Mouse (Mus musculus): Measurements from ENCODE around the gene Ccdc80.

The Ccdc80 gene

DNA sequence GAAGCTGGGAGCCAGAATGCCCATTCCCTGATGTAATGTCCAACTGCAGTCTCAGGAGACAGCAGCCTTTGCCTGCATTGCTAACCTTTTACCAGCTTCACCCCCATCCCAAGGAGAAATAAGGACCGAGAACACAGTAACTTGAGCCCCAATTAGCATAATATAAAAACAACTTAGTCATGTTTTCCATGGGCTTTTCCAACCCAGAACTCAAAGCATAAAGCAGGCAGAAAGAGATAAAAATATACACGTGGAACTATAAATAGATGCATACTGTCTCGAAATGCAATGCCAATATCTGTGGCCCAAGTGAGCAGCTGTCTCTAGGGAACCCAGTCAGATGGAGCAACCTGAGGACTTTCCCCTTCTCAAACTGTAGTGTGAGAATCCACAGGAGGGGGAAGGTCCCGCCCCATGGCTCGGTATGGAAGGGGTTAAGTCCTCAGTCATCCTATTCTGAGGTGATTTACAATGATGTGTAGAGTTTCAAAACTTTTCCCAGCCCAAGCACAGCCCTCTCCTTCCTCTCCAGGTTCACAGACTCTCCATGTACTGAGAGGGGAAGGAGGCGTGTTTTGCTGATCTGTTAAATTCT, at the start of gene Ccdc80:
Gene Ccdc80 (plus strand): TSS at position 266 of the 595 bp plus-strand sequence.
- no peak for DNase-seq

DNA sequence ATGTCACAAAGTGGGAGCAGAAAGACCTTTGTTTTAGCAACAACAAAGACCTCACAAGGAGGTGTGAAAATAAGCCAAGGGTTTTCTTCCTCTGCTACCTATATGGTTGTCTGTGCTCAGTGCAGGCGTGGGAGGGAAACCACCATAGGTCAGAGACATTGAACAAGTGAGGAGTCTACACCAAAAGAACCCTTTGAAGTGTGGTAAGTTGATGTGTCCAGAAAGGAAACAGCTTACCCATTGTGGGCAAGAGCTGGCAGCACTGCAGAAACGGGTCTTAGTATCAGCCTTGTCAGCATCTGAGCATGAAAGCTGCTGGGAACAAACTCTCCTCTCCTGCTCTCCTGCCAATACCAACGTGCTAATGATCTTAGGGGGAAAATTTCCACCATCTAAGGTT, 48.4 kb upstream of the Ccdc80 start:
- DNase-seq, result no peak

DNA sequence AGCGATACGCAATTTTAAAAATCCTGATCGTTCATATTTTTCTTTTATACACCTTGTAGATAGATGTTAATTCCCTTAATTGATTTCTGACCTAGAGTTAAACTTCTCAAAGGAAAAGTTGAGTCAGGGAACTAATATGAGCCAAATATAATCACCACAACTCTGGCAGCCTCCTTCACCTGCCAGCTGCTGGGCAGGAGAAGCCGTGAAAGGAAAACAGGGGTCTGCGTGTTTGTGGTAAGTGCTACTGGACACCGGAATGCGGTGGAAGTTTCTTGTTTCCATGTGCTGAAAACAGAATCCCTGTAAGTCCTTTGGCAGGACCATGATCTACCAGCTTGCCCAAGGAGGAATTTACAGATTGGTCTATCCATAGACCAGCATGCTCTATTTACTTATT, 36.0 kb upstream of the Ccdc80 start:
- DNase-seq, result no peak

DNA sequence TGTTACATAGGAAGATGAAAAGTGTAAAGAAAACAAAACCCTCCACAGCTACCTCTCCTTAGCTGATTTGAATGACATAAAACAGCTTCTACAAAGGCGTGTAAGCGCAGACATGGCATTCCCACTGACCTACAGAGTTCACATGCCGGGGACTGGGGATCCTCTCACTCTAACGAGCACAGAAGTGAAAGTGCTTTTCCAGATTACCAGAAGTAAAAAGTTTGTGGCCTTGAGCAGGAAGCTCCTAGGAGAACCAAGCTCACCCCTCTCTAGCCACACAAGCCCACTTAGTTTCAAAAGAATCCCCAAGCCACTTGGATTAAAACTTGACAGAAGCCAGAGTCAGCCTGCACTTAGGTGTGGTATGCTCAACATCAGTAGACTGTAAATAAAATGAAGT, 35.3 kb upstream of the Ccdc80 start:
- no peak for DNase-seq

DNA sequence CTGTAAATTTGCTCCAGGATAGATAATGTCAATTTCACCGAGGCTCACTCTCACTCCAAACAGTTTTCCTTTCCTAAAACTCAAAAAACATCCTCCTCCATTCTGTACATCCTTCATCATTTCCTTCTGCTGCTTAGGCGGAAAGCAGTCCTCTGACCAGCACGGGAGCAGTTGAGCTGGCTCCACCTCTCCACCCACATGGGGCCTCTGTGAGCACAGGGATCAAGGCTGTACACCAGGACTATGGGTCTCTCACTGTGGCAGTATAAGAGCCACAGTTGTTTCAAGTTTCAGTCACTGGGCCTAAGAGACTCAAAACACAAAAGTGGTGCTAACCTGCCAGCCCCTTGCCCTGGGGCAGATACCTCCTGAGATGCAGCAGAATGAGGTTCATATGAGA, 32.1 kb upstream of the Ccdc80 start:
- no peak for DNase-seq

DNA sequence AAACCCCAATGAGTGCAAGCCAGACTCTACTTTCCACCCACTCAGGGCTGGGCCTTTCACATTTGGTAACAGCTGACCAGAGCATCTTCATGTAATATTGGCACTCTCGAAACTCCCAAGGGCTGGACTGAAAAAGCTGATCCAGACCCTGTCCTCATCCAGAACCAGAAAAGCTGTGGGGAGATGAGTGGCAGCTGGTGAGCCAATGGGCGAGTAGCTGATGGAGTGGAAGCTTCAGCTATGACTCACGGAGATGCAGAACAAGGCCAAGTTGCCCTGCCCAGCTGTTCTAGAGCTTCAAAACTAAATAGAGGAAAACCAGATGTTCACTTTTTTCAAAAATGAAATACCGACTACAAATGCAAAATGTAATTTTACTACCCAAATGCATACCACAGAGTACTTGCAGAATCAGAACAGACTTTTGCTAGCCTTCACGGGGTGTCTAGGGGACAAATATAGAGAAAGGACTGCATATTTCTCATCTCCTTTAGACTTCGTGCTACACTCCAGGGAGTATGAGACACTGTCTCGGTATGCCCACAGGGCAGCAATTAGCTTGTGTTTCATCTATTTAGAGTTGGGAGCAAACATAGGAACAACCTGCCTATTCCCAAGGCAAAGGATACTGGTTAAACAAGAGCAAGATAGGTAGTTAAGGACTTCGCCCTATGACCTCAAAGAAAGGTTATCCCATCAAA, 22.7 kb upstream of the Ccdc80 start:
- DNase-seq, result no peak

DNA sequence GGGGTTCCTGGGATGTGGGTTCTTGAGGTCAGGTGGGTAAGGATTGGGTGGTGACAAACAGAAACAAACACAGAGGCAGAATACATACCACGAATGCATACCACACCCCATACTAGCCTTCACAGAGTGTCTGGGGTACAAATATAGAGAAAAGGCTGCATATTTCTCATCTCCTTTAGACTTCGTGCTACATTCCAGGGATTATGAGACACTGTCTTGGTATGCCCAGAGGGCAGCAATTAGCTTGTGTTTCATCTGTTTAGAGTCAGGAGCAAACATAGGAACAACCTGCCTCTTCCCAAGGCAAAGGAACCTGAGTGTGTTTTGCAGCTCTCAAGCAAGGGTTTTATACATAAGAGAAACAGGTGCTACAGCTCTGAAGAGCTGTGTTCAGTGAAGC, 21.8 kb upstream of the Ccdc80 start:
- DNase-seq, result no peak

DNA sequence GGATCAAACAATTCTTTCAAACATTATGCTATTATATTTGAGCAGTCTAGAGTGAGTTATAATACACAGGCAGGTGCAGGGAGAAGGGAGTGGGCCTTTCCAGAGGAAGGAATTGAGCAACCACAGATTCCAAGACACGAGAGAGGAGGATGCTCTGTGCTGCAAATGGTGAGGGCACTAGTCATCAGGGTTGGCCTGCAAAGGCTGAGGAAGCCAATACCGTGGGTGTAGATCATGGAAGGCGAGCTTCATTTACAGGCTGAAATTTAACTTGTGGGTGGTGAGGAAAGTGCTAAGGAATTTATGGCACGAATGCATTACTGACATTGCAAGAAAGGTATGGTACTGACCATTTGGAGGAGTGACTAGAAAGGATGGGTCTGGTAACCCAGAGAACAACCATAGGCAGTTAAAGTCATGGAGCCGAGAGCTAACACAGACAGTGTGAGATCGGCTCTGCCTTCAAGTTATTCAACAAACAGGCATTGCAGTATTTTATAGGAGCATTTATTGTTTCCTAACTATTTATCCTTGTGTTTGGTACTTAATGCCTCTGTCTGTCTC, 15.6 kb upstream of the Ccdc80 start:
- no peak for DNase-seq

DNA sequence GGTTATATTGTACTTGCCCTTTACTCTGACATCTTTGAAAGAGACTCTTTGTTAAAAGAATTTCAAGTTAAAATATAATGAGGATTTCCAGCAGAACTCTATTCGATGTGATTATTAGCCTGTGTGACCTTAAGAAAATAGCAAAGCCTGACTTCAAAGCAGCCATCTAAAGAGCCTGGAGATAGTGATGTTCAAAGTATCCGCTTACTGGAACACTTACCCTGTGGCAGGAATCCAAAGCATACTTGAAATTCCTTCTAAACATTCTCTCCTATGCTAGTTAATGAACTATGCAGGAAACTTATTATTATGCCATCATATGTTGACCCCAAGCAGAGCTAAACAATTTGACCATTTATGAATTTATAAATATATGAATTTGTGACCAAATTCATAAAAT, 13.9 kb upstream of the Ccdc80 start:
- DNase-seq, result no peak

DNA sequence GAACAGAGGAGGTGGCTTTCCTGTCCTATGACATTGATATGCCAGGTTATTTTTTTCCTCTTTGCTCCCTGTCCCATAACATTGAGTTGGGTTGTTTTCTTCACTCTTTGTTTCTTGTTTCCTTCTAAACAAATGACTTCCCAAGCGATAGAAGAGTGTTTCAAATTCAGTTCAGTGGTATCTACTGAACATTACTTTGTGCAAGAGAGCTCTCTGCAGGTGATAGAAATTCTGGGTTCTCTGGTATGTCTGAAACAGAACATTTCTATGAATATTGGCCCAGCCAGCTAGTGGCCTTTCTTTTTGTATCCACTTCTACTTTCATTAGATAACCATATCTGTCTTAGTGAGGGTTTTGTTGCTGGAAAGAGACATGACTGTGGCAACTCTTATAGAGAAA, 4.4 kb upstream of the Ccdc80 start:
- DNase-seq, result no peak

DNA sequence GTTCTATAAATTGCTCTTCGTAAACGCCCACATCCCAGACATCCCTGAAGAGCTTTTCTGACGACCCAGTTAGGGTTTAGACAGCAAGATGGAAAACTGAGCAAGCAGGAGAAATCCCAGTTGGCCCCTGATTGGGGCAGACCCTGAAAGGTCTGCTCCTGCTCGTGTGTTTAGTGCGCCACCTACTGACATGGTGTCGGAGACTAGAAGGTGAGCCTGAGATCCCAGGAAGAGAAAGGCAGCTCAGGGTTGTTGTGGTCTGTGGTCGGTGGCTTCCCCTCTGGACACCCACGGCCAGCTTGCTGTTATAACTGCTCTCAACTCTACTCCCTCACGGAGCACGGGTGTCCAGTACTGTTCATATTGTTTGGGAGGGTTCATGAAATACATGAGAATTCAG, 3.2 kb upstream of the Ccdc80 start:
- DNase-seq, result peak; percentile 63

DNA sequence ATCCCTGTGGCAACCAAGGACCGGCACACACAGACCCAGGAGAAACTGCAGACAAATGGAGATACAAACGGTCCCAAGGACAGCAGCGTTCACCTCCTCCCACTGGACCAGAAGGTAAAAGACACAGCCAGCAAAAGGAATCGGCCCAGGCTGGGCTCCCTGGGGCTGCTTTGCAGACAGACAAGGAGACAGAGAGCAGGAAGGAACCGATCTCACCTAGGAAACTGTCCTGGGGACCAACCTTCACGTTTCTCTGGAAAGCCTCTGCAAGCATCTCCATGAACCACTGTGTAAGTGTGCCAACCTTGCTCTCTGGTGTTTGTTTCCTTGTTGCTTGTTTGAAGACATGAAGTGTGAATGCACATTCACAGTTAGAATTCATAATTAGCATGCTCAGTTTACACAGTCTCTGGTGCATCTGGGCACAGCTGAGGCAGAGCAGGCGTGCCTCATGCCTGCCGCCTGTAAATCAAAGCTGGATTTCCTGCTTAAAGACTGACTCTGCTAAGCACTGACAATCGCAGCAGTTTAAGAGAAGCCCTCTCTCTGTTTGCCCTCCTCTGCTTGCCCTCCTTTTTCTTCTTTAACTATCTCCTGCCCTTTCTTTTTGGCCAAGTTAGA, 1.0 kb downstream of the Ccdc80 start:
- no peak for DNase-seq

DNA sequence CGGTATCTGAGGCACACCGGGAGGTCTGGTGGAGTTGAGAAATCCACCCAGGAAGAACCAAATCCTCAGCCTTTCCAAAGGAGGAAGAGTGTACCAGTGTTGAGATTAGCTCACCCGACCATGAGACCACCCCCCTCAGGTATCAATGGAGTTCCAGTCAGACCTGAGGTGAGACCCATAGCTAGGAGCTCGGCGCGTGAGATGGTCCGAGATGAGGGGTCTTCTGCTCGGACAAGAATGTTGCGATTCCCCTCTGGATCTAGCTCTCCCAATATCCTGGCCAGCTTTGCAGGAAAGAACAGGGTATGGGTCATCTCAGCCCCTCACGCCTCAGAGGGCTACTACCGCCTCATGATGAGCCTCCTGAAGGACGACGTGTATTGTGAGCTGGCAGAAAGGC, 1.8 kb downstream of the Ccdc80 start:
- no peak for DNase-seq

DNA sequence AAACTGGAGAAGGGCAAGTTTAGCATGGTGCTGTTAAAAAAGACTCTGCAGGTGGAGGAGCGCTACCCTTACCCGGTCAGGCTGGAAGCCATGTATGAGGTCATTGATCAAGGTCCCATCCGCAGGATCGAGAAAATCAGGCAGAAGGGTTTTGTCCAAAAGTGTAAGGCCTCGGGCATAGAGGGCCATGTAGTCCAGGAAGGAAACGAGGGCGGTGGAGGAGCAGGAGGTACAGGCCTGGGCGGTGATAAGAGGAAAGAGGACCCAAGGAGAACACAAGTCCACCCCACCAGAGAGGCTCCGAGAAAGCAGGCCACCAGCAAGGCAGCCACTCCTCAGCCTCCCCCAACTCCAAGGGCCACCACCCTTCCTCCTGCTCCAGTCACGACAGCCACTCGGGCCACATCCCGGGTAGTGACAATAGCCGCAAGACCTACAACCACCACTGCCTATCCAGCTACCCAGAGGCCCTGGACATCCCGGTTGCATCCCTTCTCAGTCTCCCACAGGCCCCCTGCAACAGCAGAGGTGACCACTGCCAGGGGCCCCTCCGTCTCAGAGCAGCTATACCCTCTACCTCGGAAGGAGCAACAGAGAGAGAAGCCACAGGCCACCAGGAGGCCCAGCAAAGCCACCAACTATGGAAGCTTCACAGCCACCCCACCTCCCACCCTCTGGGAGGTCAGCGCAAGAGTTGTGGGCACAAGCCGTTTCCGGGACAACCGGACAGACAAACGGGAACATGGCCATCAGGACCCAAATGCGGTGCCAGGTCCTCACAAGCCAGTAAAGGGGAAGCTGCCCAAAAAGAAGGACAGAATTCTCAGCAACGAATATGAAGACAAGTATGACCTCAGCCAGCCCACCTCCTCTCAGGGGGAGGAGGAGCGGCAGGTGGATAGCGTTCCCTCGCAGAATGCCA, 2.6 kb downstream of the Ccdc80 start:
- DNase-seq, result no peak

DNA sequence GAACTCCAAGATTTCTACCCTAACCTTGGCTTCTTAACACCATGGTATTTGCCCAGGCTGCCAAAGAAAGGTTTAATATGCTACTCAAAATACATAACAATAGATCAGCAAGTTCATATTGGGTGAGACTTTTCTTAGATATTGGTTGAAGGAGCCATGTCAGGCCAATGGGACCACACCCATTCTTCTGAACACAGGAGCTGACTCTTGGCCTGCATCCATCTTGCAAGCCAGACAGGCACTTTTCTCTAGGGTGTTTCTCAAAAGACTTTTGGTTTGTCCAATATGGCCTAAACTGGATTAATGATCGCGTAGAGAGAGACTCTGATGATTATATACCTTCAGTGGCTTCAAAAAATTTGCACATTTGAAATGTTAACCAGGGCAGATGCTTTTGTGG, 4.3 kb downstream of the Ccdc80 start:
- no peak for DNase-seq

DNA sequence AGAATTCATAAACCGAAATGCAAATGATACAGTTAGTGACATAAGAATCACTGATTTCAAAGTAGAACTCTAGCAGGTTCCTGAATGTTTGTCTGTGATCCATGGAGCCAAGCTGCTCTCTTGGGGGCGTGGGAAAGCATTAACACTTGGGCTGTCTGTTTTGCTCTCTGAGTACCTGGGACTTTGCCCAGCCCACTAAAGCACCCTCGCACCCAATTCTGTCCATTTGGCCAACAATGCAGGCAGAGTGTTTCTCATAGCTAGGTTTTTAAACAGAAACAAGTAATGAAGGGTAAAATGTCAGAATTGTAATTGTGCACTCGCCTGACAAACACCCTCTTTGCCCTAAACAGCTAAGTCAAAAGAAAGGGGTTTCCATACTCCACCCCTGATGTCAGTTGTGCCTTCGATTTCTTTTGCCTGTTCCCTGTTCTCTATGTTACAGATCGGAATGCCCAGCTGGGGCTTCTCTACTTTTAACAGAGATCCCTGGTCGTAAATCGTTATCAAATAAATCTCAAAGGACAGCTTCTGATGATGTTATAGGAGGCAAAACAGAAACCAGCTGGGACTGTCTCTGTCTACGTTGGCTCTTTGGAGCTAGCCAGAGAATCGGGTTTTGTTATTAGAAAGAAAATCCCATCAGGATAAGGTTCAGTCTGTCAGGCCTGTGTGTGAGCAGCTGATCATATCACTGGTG, 5.1 kb downstream of the Ccdc80 start:
- DNase-seq, result no peak

DNA sequence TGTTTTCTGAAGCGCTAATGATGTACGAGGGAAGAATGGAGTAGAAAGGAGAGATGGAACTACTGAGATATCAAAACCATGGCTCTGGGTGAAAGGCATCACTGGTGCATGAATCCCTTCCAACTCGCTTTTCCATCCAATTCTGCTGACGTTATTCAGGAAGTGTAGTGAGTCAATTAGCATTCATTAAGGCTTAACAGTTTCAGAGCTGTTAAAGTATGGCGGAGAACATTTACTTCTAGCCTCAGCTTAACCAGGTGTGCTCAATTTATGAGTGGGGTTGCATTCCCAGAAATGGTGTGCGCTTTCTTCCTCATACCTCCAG, 5.6 kb downstream of the Ccdc80 start:
- DNase-seq, result no peak

DNA sequence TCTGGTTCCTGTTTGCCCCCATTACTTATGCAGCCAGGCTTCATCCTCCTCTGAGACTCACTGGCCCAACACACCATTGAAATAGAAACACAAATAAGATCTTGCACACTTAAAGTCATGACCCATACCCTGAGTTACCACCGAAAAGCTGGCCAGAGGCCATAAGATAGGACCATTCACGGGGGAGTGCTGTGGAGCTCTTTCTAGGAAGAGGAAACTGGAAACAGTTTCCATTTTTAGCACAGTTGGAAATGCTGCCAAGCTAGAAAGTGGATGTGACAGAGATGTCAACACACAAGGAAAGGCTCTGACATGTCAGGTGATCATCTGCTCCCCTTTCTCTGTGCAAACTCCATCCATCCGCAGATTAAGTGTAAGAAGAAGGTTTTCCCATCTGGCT, 7.7 kb downstream of the Ccdc80 start:
- no peak for DNase-seq

DNA sequence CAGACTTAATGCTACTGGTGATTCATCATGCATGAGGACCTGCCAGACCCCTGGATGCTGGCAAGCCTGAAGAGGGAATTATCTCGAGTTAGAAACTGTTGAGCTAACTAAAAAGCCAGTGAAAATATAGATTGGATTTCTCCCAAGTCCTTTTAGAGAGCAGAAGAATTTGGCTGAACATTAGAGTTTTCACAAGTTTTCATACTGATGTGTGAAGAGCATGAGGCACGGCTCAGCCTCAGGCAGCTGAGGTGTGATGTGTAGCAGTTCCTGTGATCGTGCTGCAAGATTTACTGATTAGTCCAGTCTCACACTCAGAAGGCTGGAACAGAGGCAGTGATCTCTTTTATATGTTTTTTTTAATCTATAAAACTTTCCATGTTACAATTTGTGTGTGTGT, 11.8 kb downstream of the Ccdc80 start:
- DNase-seq, result no peak

DNA sequence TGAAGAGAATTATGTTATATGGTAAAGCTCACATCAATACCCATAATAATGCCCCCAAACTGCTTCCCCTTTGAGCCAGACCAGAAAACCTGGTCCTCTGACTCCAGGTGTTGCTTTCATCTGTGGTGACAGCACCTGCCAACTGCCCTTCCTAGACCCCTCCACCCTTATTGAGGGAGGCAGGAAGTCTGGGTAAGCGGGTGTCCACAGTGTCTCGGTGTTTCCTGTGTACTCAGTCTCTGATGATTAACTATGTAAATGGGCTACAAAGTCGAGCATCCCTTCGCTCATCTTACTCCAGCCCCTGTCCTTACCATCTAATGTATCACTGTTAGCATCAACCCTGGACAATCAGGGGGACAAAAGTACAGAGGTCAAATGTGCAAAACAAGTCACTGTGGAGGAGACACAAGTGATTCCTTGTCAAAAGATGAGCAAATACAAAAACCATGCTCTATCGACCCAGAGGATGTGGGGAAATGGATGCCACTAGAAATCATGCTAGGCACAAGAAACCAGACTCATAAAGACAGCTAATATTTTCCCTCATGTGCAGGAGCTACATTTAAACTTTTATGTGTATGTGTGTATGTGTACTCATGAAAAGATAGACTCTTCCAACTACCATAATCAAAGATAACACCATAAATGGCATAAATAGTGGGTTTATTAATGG, 15.1 kb downstream of the Ccdc80 start:
- no peak for DNase-seq

DNA sequence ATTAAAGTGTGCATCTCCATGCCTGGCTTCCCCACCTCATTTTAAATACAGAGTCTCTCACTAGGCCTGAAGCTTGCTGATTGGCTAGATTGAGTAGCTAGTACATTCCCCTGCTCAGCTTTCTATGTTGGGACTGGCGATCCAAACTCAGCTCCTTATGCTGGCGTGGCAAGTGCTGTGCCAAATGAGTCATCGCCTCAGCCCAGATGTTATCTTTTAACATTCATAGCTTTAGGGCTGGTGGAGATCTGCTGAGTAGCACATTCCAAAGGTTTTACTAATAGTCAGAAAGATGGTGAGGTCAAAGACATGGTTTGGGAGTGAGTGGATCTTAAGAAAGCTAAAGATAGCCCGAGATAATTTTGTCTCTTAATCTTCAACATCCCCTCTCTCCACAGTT, 17.3 kb downstream of the Ccdc80 start:
- DNase-seq, result no peak

DNA sequence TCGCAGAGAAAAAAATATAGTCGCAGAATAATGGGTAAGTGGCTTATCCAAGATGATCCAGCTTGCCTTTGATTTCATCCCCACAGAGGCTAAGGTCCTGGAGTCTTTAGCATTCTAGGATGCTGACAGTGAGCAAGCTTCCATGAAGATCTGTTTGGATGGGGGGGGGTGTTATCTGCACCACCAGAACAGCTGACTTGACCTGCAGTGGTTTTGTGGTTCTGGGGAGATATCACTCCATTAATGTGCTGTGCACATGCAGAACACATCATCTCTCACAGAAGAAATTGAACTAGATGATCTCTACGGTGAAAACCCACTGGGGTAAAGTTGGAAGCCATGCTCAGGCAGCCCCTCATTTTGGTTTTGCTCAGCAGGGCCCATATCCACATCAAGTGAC, 24.0 kb downstream of the Ccdc80 start:
- no peak for DNase-seq
